Mouse (Mus musculus): ENCODE measurements at regions not wholly inside any gene's neighbourhood (a gene's known extent, or its start where the extent isn't known, plus 50 kb on each side); places are given as distances from the start of the nearest gene placed in this dataset.
"Not testable (repeated sequence)": the region's sequence is repeated elsewhere in the genome, so short reads cannot be mapped to it uniquely, and the experiment has no call there.

- DNase-seq, result no peak
Observed at GRCm38 (mm10) chr4:131163782-131164315, 219.7 kb downstream of the Matn1 start.

- no peak for DNase-seq
Observed at GRCm38 (mm10) chr4:131166574-131167270, 222.5 kb downstream of the Matn1 start.

- no peak for DNase-seq
Observed at GRCm38 (mm10) chr4:131167921-131168320, 223.7 kb downstream of the Matn1 start.

- DNase-seq, result no peak
Observed at GRCm38 (mm10) chr4:131173783-131174460, 229.7 kb downstream of the Matn1 start.

- DNase-seq, result no peak
Observed at GRCm38 (mm10) chr4:131176701-131177100, 232.5 kb downstream of the Matn1 start.

DNA sequence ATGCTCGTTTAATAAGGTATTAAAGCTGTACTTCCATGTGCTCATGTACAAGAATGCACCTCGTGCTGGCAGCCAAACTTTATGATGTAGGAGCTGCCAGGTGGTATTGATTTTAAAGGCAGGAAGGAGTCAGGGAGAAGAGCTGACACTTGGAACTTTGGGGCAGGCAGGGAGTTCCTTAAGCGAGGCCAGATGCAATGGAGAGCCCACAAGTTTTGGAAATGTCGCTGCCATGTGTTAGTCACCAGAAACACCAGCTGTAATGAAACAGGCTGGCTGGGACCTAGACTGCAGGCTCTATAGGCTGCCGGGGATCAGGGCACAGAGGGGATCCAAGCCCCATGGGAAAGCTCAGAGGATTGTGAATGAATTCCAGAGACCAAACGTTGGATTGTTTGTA lies 233.7 kb downstream of the Matn1 start:
- no peak for DNase-seq

DNA sequence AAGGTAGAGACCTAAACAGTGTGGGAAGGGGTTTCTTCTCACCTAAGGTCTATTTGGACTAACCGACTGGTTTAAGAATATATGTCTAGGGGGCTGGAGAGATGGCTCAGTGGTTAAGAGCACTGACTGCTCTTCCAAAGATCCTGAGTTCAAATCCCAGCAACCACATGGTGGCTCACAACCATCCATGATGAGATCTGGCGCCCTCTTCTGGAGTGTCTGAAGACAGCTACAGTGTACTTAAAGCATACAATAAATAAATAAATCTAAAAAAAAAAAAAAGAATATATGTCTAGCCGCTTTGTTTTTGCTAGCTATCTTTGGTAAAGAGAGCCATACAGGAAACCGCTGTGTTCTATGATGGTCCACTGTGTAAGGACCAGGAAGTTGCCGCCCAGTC lies 234.5 kb downstream of the Matn1 start:
- DNase-seq, result not testable (repeated sequence)

DNA sequence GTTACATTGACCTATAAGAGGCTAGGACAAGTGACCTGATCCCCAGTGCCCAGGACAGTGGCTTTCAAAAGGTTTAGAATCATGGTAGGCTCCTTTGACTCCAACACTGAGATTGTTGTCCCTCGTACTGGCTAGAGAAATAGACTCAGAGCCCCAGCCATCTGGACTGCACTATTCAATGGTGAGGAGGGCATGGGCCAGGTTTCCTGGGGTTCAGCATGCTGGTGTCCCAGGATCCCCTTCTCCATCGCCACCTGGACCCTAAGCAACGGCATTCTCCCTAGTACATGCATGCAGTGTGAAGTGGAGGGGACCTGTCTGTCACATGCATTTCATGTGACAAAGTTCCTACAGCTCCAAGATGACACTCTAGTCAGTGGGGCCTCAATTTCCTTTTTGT lies 243.9 kb downstream of the Matn1 start:
- DNase-seq, result no peak

GRCm38 (mm10) chr4:131191106-131191880 lies 247.1 kb downstream of the Matn1 start:
- no peak for DNase-seq

GRCm38 (mm10) chr4:131193900-131194419 lies 249.8 kb downstream of the Matn1 start:
- DNase-seq, result no peak

DNA sequence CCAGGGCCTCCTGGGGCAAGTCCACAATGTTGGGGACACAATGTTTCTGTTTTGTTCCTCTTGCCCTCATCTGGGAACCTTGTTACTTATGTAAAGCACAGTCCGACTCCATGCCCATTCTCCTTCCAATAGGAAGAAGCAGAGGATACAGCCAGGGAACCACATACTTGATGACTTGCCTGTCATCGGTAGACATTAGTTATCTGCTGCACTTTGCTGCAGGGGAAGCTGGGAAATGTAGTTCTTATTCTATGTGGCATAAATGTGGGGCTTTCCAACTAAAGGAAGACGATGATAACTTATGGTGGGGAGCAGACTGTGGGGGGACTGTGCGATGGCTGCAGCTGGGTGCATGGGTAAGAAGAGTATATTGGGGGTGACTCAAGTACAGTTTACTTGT lies 252.0 kb downstream of the Matn1 start:
- DNase-seq, result no peak

DNA sequence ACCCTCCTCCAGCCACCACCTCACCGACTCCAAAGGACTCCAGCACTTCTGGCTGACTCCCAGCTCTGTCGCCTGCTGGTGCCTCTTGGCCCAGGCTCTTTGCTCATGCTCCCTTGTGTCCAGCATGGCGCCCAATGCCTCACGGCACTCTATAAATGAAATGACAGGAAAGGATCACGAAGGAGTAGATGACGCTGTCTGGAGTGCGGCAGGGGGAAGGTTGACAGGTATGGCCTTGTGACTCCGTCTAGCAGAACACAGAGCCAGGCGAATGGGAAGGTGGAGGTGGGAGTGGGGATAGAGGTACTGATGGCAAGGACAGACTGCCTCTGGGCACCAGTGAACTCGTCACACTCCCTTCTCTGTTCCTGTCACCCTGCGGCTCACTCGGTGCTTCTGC lies 259.5 kb downstream of the Matn1 start:
- DNase-seq, result no peak

DNA sequence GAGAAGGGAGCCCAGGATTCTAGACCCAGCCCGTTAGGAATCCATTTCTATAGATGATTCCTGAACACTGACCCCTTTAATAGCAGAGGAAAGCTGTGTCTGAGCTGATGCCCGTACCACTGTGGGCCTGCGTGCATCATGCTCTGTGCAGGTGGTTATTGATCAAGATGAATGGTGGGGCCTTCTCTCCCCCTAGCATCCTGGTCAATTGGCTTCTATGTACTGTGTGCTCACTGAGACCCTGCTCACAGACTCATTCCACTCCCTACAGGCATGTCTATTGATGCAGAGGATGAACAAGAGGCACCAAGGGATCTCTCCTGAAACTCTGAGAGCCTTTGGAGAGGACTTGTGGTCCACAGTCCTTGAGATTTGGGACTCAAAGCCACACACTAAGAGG lies 260.5 kb downstream of the Matn1 start:
- no peak for DNase-seq

DNA sequence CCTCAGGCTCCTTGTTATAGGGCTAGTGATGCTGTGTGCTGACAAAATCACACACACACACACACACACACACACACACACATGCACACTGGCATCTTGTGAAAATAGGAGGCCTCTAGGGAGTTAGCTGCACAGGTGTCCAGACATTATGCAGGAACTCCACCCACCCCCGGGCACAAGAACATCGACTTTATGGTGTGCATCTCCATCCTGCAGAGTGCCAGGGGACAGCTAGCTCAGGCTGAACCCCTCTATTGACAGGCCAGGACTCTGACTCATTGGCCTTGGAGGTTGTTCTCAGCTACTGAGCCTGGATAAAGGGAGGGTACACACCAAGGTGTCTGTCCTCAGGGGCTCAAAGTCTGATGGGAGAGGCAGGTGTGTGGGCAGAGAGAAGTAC lies 260.9 kb downstream of the Matn1 start:
- no peak for DNase-seq

DNA sequence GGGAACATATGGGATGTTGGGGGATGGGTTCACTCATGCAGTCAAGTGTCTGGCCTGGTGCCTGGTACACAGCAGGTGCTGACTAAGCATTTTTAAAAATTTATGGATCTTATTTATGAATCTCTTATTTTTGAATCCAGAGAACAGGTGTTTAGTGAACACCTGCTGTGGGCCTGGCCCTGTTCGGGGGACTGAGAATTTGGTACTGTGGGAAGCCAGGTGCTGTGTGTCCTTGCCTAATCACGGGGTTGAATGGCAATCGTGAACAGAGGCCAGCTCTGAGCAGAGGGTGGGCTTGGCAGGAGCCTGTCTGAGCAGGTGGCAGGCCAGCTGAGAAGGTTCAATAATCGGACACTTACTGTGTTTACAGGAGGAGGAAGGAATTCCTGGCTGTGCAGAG lies 261.5 kb downstream of the Matn1 start:
- no peak for DNase-seq

DNA sequence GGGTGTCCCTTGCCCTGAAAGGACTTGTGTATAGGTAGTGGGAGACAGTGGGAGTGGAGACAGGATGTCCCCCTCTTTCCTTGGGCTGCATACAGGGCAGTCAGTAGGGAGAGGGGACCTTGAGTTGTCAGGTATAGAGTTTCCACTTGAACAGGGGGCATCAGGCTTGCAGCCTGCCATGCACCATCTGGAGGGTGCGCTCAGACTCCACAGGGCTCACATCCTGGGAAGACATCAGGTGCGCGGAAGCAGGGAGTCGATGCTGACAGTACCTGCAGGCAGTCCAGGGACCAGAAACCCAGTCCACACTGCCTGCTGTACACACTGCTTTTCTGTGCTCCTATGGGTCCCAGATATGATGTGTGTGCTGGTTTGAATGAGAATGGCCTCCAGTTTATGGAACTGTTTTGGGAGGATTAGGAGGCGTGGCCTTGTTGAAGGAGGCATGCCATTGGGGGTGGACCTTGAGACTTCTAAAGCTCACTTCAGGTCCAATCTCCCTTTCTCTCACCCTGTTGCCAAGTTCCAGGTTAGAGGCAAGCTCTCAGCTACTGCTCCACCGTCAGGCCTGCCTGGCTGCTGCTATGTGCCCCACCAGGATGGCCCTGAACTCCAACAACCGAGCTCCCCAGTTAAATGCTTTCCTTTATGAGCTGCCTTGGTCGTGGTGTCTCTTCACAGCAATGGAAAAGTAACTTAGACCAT lies 262.1 kb downstream of the Matn1 start:
- DNase-seq, result no peak

GRCm38 (mm10) chr4:131206886-131207200 lies 262.7 kb downstream of the Matn1 start:
- DNase-seq, result no peak

DNA sequence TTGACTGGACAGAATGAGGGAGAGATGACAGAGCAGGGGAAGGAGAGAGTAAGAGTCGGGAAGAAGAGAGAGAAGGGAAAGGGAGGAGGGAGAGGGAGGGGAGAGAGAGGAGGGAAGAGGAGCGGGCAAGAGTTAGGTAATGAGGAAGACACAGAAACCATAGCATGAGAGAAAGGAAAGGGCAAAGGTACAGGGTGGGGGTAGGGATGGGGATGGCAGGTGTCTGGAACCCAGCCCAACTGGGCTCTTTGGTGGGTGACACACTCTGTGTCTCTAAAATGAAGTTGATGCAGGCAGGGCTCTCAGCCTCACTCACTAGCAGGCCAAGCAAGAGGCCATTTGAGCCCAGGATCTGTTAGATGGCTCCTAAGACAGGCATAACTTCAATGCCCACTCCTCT lies 263.1 kb downstream of the Matn1 start:
- DNase-seq, result no peak

DNA sequence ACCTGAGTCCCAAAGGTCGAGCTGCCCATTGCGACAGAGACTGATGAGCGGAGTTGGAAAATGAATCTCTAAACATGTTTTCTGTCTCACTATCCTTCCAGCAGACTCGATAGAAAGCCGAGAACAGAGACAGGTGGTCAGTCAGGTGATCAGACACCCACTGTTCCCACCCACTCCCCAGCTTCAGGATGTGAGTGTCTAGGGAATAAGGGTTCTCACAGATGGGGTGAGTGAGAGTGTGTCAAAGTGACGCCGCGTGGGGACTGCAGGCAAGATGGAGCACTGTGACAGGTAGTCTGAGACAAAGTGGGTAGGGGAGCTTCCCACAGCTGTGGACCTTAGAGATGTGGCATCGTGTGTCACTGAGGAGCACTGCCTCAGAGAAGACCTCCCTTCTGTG lies 264.0 kb downstream of the Matn1 start:
- DNase-seq, result no peak

DNA sequence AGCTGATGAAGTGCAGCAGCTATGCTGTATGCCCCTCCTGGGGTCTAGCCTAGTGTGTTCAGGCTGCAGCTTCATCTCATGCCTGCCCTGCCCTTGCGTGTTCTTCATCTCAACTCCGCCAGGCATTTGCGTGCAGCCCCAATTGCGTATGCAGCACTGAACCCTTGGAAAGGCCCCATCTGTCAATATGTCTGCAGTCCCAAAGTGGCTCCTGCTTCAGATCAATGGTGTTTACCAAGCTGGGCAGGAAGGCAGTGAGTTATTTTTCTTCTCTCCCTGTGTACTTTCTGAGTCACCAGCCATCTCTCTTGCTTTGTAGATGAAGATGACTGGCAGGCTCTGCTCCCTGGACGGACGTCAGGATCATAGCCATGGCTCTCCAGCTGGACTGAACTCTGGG lies 264.5 kb downstream of the Matn1 start:
- no peak for DNase-seq

- no peak for DNase-seq
Observed at GRCm38 (mm10) chr4:131212711-131213110, 268.5 kb downstream of the Matn1 start.

GRCm38 (mm10) chr4:131215682-131216081 lies 271.5 kb downstream of the Matn1 start:
- DNase-seq, result no peak

DNA sequence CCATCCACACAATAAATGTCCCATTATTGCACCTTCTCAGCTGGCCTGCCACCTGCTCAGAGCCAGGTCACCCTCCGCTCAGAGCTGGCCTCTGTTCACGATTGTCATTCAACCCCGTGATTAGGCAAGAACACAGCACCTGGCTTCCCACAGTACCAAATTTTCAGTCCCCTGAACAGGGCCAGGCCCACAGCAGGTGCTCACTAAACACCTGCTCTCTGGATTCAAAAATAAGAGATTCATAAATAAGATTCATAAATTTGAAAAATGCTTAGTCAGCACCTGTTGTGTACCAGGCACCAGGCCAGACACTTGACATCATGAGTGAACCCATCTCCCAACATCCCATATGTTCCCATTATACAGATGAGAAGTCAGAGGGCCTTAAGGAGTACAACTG lies 272.2 kb downstream of the Matn1 start:
- no peak for DNase-seq
